Mouse (Mus musculus) cortical plate, adult 2 months (tissue): ENCODE measurements around the gene Gps2. TPM values are rescaled to one million over a fixed set of nuclear protein-coding genes. Genes with fewer than 3 reads are reported as not detected.
"Not testable (repeated sequence)": the region's sequence is repeated elsewhere in the genome, so short reads cannot be mapped to it uniquely, and the experiment has no call there.

ENCODE experiments used
- H3K27ac ChIP-seq: fragments of 200-500 bp; 2 replicates; pipeline ENCODE4 v1.5.1; 2012; ENCODE audit warnings: low read length, control low read depth, inconsistent platforms; ENCODE audit not compliant: insufficient read depth
- H3K4me1 ChIP-seq: fragments of 200-500 bp; 2 replicates; pipeline ENCODE4 v1.6.1; 2011; ENCODE audit warnings: low read length; ENCODE audit not compliant: control insufficient read depth, insufficient read depth
- H3K4me3 ChIP-seq: fragments of 200-500 bp; 2 replicates; pipeline ENCODE4 v1.5.1; 2011; ENCODE audit warnings: mild to moderate bottlenecking, low read length, control low read depth; ENCODE audit not compliant: insufficient read depth
- CTCF ChIP-seq: fragments of 200-500 bp; IDR thresholded peaks from 2 replicates; pipeline ENCODE4 v1.5.1; 2011; ENCODE audit warnings: mild to moderate bottlenecking, control low read depth, low read length; ENCODE audit not compliant: insufficient read depth; ENCODE audit errors: extremely low read depth
- POLR2A ChIP-seq: fragments of 200-500 bp; IDR thresholded peaks from 2 replicates; pipeline ENCODE4 v1.6.1; 2011; ENCODE audit warnings: mild to moderate bottlenecking, low read length, control low read depth; ENCODE audit not compliant: insufficient read depth; ENCODE audit errors: extremely low read depth
- polyA plus RNA-seq: library from polyadenylated mRNA; depleted of rRNA; stranded (reverse); fragments of >200 nt; gene quantifications from 2 replicates; pipeline ENCODE4 v1.2.3, GENCODE M21; 2012; rRNA removed

Gene Gps2
- polyA plus RNA-seq, 1 experiment, result 55.2 TPM

GRCm38 (mm10) chr11:69952274-69952673 lies 38.6 kb downstream of the Gps2 start:
- no peak overlapping the region for H3K4me3 ChIP-seq
- no peak overlapping the region for H3K27ac ChIP-seq
- H3K4me1 ChIP-seq, result no peaks in the 10 kb centered on the region
- TF ChIP-seq CTCF, result no peak
- no peak for TF ChIP-seq POLR2A

GRCm38 (mm10) chr11:69953267-69953915 lies 39.7 kb downstream of the Gps2 start:
- H3K4me1 ChIP-seq, result no peaks in the 10 kb centered on the region
- no peak overlapping the region for H3K27ac ChIP-seq
- H3K4me3 ChIP-seq, result no peak overlapping the region
- no peak for TF ChIP-seq CTCF
- no peak for TF ChIP-seq POLR2A

GRCm38 (mm10) chr11:69955618-69956017 lies 41.9 kb downstream of the Gps2 start:
- H3K4me3 ChIP-seq, H3K27ac ChIP-seq, H3K4me1 ChIP-seq: not testable (repeated sequence)

- H3K27ac ChIP-seq, result no peak overlapping the region
- H3K4me1 ChIP-seq, result no peaks in the 10 kb centered on the region
- H3K4me3 ChIP-seq, result no peak overlapping the region
- TF ChIP-seq CTCF (no peak), POLR2A (no peak)
These were observed 42.5 kb downstream of the Gps2 start for GRCm38 (mm10) chr11:69956218-69956617.

GRCm38 (mm10) chr11:69960616-69961015 lies 46.9 kb downstream of the Gps2 start:
- TF ChIP-seq CTCF, result no peak
- no peak for TF ChIP-seq POLR2A
- Histone ChIP-seq H3K4me1 (no peaks in the 10 kb centered on the region), H3K4me3 (no peak overlapping the region), H3K27ac (no peak overlapping the region)

- TF ChIP-seq CTCF (no peak), POLR2A (no peak)
These were observed 48.2 kb downstream of the Gps2 start for GRCm38 (mm10) chr11:69961841-69962240.

GRCm38 (mm10) chr11:69964650-69965270 lies 51.1 kb downstream of the Gps2 start, which contains the start of gene Cldn7:
TSS of gene Cldn7 (plus strand) at chr11:69964779.
- TF ChIP-seq POLR2A (no peak), CTCF (no peak)
- Histone ChIP-seq H3K4me1 (no peaks in the 10 kb centered on the region), H3K4me3 (no peak within 1 kb of the TSS), H3K27ac (no peak within 1 kb of the TSS)

More at GRCm38 (mm10) chr11:69961841-69962240, 48.2 kb downstream of the Gps2 start:
- H3K4me3 ChIP-seq, result no peak overlapping the region
- H3K4me1 ChIP-seq, result no peaks in the 10 kb centered on the region
- H3K27ac ChIP-seq, result no peak overlapping the region

- Histone ChIP-seq H3K4me1 (no peaks in the 10 kb centered on the region), H3K27ac (no peak overlapping the region), H3K4me3 (no peak overlapping the region)
- TF ChIP-seq POLR2A, result no peak
- TF ChIP-seq CTCF, result no peak
These were observed 51.8 kb downstream of the Gps2 start for GRCm38 (mm10) chr11:69965271-69966005.

Other genes starting within 250 kb of the Gps2 start
- gene Cd68, start 247.7 kb upstream of the Gps2 start, polyA plus RNA-seq, result 11.3 and 13.1 TPM in 2 replicates
- 323 and 335 TPM in 2 replicates for gene Eif4a1, start 241.5 kb upstream of the Gps2 start, polyA plus RNA-seq
- gene Senp3, start 231.8 kb upstream of the Gps2 start, polyA plus RNA-seq, result 120 and 133 TPM in 2 replicates
- gene Tnfsf13, start 228.1 kb upstream of the Gps2 start, polyA plus RNA-seq, result 6.1 and 7.5 TPM in 2 replicates
- 19.8 and 22.5 TPM in 2 replicates for gene Tnfsf12, start 218.0 kb upstream of the Gps2 start, polyA plus RNA-seq
- gene Tnfsfm13, start 217.8 kb upstream of the Gps2 start, polyA plus RNA-seq, result 3.8 and 4.3 TPM in 2 replicates
- gene Polr2a, start 155.3 kb upstream of the Gps2 start, polyA plus RNA-seq, result 21.7 and 23.2 TPM in 2 replicates
- gene Slc35g3, start 151.9 kb upstream of the Gps2 start, polyA plus RNA-seq, result 0.06 TPM in 1 of 2 replicates, not detected in the other
- 56.7 and 58.2 TPM in 2 replicates for gene Zbtb4, start 148.0 kb upstream of the Gps2 start, polyA plus RNA-seq
- gene Chrnb1, start 117.9 kb upstream of the Gps2 start, polyA plus RNA-seq, result 1.4 and 2.1 TPM in 2 replicates
- 17.3 and 17.6 TPM in 2 replicates for gene Fgf11, start 112.0 kb upstream of the Gps2 start, polyA plus RNA-seq
- 0.06 TPM in 1 of 2 replicates, not detected in the other for gene Tmem102, start 108.3 kb upstream of the Gps2 start, polyA plus RNA-seq
- not detected in 2 replicates for gene Gm39566, start 98.6 kb upstream of the Gps2 start, polyA plus RNA-seq
- not detected in 2 replicates for gene Spem2, start 95.4 kb upstream of the Gps2 start, polyA plus RNA-seq
- 0.10 and 0.15 TPM in 2 replicates for gene Spem1, start 91.7 kb upstream of the Gps2 start, polyA plus RNA-seq
- gene Nlgn2, start 76.1 kb upstream of the Gps2 start, polyA plus RNA-seq, result 112 and 116 TPM in 2 replicates
- gene Tmem256, start 75.4 kb upstream of the Gps2 start, polyA plus RNA-seq, result 234 and 244 TPM in 2 replicates
- gene Plscr3, start 67.5 kb upstream of the Gps2 start, polyA plus RNA-seq, result 35.3 and 36.5 TPM in 2 replicates
- 0.08 and 0.25 TPM in 2 replicates for gene Tnk1, start 55.2 kb upstream of the Gps2 start, polyA plus RNA-seq
- not detected in 2 replicates for gene Tmem95, start 35.9 kb upstream of the Gps2 start, polyA plus RNA-seq
- 1.5 and 1.7 TPM in 2 replicates for gene Kctd11, start 32.5 kb upstream of the Gps2 start, polyA plus RNA-seq
- gene Acap1, start 18.3 kb upstream of the Gps2 start, polyA plus RNA-seq, result 0.13 and 0.26 TPM in 2 replicates
- 0.19 and 0.38 TPM in 2 replicates for gene 2810408A11Rik, start 12.9 kb upstream of the Gps2 start, polyA plus RNA-seq
- 98.3 and 107 TPM in 2 replicates for gene Neurl4, start 12.8 kb upstream of the Gps2 start, polyA plus RNA-seq
- 577 and 581 TPM in 2 replicates for gene Eif5a, start 8.1 kb downstream of the Gps2 start, polyA plus RNA-seq
- gene Ybx2, start 21.9 kb downstream of the Gps2 start, polyA plus RNA-seq, result 18.1 and 21.1 TPM in 2 replicates
- 1.5 and 1.7 TPM in 2 replicates for gene Slc2a4, start 34.3 kb downstream of the Gps2 start, polyA plus RNA-seq
- not detected in 2 replicates for gene Cldn7, start 50.9 kb downstream of the Gps2 start, polyA plus RNA-seq
- 121 and 139 TPM in 2 replicates for gene Ctdnep1, start 67.3 kb downstream of the Gps2 start, polyA plus RNA-seq
- gene Elp5, start 68.6 kb downstream of the Gps2 start, polyA plus RNA-seq, result 121 and 126 TPM in 2 replicates
- gene Gabarap, start 77.3 kb downstream of the Gps2 start, polyA plus RNA-seq, result 330 and 334 TPM in 2 replicates
- 37.6 and 38.2 TPM in 2 replicates for gene Phf23, start 81.9 kb downstream of the Gps2 start, polyA plus RNA-seq
- 26.9 and 30.4 TPM in 2 replicates for gene Dvl2, start 86.7 kb downstream of the Gps2 start, polyA plus RNA-seq
- 66.5 and 71.6 TPM in 2 replicates for gene Acadvl, start 101.5 kb downstream of the Gps2 start, polyA plus RNA-seq
- gene Dlg4, start 103.1 kb downstream of the Gps2 start, polyA plus RNA-seq, result 816 and 828 TPM in 2 replicates
- gene Asgr1, start 140.2 kb downstream of the Gps2 start, polyA plus RNA-seq, result 2.3 and 3.5 TPM in 2 replicates
- gene Asgr2, start 178.8 kb downstream of the Gps2 start, polyA plus RNA-seq, result 0.23 TPM in 2 replicates
- 0.63 and 0.95 TPM in 2 replicates for gene Mgl2, start 216.4 kb downstream of the Gps2 start, polyA plus RNA-seq
- gene Clec10a, start 242.3 kb downstream of the Gps2 start, polyA plus RNA-seq, result 1.1 and 1.6 TPM in 2 replicates